Mouse (Mus musculus): ENCODE measurements at regions not wholly inside any gene's neighbourhood (a gene's known extent, or its start where the extent isn't known, plus 50 kb on each side); places are given as distances from the start of the nearest gene placed in this dataset.

- no peak overlapping the region for H3K27ac ChIP-seq (ENCODE audit: insufficient read depth, low read depth, low read length)
- TF ChIP-seq CTCF (IDR thresholded peaks at IDR 0.05; ENCODE audit: low read depth, low read length) (peak; percentile 53), POLR2A (IDR thresholded peaks at IDR 0.05; ENCODE audit: borderline replicate concordance, low read depth, low read length) (no peak)
- no peak overlapping the region for H3K4me3 ChIP-seq (ENCODE audit: insufficient read depth, low read length)
- no peaks in the 10 kb centered on the region for H3K4me1 ChIP-seq (ENCODE audit: control insufficient read depth, insufficient read depth, low read length)
Measured at GRCm38 (mm10) chr12:58802410-58802809, 209.4 kb downstream of the Sec23a start.

Data from bone marrow macrophage, adult 2 months (primary cell).